Mouse (Mus musculus) G1E (cell line): ENCODE data around the gene Ppp2r3a. TPM values are rescaled to one million over a fixed set of nuclear protein-coding genes. Genes with fewer than 3 reads are reported as not detected.
A peak's percentile ranks its signal among the peaks of the same experiment; 100 is the strongest.

ENCODE experiments used
- ATAC-seq: 2 replicates; pipeline ENCODE4 v1.8.0; 2016; ENCODE audit warnings: mild to moderate bottlenecking; ENCODE audit not compliant: insufficient number of reproducible peaks, poor library complexity, low FRiP score, severe bottlenecking; ENCODE audit errors: extremely low read depth
- DNase-seq: peaks from one replicate; pipeline ENCODE4 v3.0.0; 2012; ENCODE audit warnings: low spot score
- H3K27me3 ChIP-seq: 2 replicates; pipeline ENCODE4 v1.6.1; 2012; ENCODE audit warnings: mild to moderate bottlenecking, low read length, inconsistent platforms; ENCODE audit not compliant: insufficient read depth
- H3K36me3 ChIP-seq: replicated peaks from 2 replicates; pipeline ENCODE3; 2012; ENCODE audit warnings: mild to moderate bottlenecking, inconsistent platforms
- H3K4me1 ChIP-seq: 2 replicates; pipeline ENCODE4 v1.6.1; 2012; ENCODE audit warnings: low read depth, low read length, inconsistent platforms, mixed read lengths; ENCODE audit not compliant: insufficient read depth
- H3K4me3 ChIP-seq: 2 replicates; pipeline ENCODE4 v1.5.1; 2012; ENCODE audit warnings: low read depth, mild to moderate bottlenecking, inconsistent platforms, low read length, moderate library complexity, mixed read lengths
- H3K9me3 ChIP-seq: replicated peaks from 2 replicates; pipeline ENCODE4 v1.6.1; 2012; ENCODE audit warnings: inconsistent platforms
- CTCF ChIP-seq: IDR thresholded peaks from 2 replicates; pipeline ENCODE4 v1.5.1; 2012; ENCODE audit warnings: low read depth, low read length, inconsistent platforms, mixed read lengths
- GATA1 ChIP-seq: IDR thresholded peaks from 2 replicates; pipeline ENCODE4 v1.6.1; 2012; ENCODE audit warnings: borderline replicate concordance, low read length, inconsistent platforms, mixed read lengths
- GATA2 ChIP-seq: IDR thresholded peaks from 2 replicates; pipeline ENCODE4 v1.6.1; 2012; ENCODE audit warnings: low read depth, low read length, inconsistent platforms, borderline replicate concordance
- POLR2AphosphoS5 ChIP-seq: IDR thresholded peaks from 2 replicates; pipeline ENCODE4 v1.6.1; 2012; ENCODE audit warnings: low read depth, low read length, inconsistent platforms; ENCODE audit not compliant: insufficient replicate concordance
- TAL1 ChIP-seq: conservative IDR thresholded peaks from 2 replicates; pipeline ENCODE4 v1.6.1; 2012; ENCODE audit warnings: low read depth, low read length, inconsistent platforms, mixed read lengths
- polyA plus RNA-seq: library from polyadenylated mRNA; stranded (reverse); fragments of >175 nt; gene quantifications from 2 replicates; pipeline ENCODE4 v1.2.3, GENCODE M21; 2012
- total RNA-seq, 2 experiments: library from RNA; stranded (forward) in 1 of 2; stranded (reverse) in 1 of 2; fragments of 200-1000 nt in 1 of 2; fragments of >200 nt in 1 of 2; fragmentation: Nextera tagmentation in 1 of 2; gene quantifications; 2 replicates each; pipeline ENCODE4 v1.2.3; 2014 to 2017

The Ppp2r3a gene
- total and polyA plus RNA-seq, 3 experiments = 0.71 TPM; not detected in 2

DNA sequence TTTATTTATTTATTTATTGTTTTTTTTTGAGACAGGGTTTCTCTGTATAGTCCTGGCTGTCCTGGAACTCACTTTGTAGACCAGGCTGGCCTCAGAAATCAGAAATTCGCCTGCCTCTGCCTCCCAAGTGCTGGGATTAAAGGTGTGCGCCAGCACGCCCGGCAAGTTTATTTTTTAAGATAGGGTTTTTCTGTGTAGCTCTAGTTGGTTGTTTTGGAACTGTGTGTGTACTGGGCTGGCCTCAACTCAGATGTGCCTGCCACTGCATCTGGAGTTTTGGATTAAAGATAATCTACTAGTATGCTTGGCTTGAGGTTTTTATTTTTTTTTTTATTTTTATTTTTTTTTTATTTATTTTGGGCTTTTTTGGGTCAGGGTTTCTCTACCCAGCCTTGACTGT is 156.2 kb downstream of the Ppp2r3a start:
- H3K4me3 ChIP-seq = no peak overlapping the region
- no peaks in the 10 kb centered on the region for H3K27me3 ChIP-seq
- DNase-seq = no peak
- peaks cover 26% of the 10 kb centered on the region for H3K4me1 ChIP-seq
- peaks cover 3% of the 10 kb centered on the region for H3K9me3 ChIP-seq
- no peak for TF ChIP-seq CTCF
- no peak for TF ChIP-seq POLR2AphosphoS5
- TF ChIP-seq GATA2 = no peak
- no peak for TF ChIP-seq TAL1
- TF ChIP-seq GATA1 = no peak
- no peak for ATAC-seq
- peaks cover 37% of the 10 kb centered on the region for H3K36me3 ChIP-seq

DNA sequence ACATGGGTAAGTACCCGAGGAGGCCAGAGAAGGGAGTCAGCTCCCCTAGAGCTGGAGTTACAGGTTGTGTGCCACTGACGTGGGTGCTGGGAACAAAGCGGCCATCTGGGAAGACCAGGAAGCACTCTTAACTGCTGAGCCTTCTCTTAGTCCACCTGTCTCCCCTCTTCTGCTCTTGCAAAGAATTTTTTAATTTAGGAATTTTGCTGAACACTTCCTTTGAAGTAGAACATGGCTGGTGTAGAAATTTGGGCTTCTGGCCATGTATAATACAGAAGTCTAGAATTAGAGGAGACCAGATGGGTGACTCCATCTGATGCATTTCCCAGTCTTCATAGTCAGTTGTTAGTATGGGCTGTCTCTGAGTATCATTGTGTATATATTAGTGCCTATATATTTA is 167.9 kb downstream of the Ppp2r3a start:
- no peaks in the 10 kb centered on the region for H3K27me3 ChIP-seq
- DNase-seq (no peak), ATAC-seq (no peak)
- TF ChIP-seq GATA2 = no peak
- no peak for TF ChIP-seq POLR2AphosphoS5
- TF ChIP-seq GATA1 = no peak
- no peak for TF ChIP-seq CTCF
- TF ChIP-seq TAL1 = no peak
- peaks cover 33% of the 10 kb centered on the region for H3K36me3 ChIP-seq
- H3K4me3 ChIP-seq = no peak overlapping the region
- peaks cover 23% of the 10 kb centered on the region for H3K4me1 ChIP-seq
- no peaks in the 10 kb centered on the region for H3K9me3 ChIP-seq

DNA sequence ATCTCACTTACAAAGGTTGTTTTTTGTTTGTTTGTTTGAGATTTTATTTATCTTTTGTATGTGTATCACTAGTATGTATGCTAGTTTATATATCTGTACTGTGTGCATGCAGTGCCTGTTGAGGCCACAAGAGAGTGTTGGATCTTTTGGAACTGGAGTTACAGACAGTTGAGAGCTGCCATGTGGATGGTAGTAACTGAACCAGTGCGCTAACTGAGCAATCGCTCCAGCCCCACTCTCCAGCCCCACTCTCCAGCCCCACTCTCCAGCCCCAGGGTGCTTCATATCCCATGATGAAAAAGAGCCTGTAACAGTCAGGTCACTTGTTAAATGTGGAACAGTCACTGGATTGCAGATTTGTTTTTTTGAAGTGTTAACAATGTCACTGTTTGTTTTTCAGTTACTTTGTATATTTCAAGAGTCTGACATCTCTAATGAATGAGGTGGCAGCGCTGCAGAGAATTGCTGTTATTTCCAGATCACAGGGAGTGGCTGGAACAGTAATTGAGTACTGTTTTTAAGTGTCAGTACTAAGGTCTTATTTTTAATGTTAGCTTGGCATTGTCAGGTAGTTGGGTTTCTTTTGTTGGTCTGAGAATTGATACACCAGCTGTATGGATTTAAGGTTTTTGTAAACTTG is 171.4 kb downstream of the Ppp2r3a start:
- ATAC-seq (no peak), DNase-seq (no peak)
- peak overlapping the region; percentile 23; the same call in 1 of the 2 replicates for H3K4me3 ChIP-seq
- H3K4me1 ChIP-seq = peaks cover 32% of the 10 kb centered on the region
- H3K9me3 ChIP-seq = no peaks in the 10 kb centered on the region
- TF ChIP-seq TAL1 (no peak), POLR2AphosphoS5 (no peak), CTCF (no peak), GATA2 (no peak), GATA1 (no peak)
- peaks cover 57% of the 10 kb centered on the region for H3K36me3 ChIP-seq
- H3K27me3 ChIP-seq = no peaks in the 10 kb centered on the region

DNA sequence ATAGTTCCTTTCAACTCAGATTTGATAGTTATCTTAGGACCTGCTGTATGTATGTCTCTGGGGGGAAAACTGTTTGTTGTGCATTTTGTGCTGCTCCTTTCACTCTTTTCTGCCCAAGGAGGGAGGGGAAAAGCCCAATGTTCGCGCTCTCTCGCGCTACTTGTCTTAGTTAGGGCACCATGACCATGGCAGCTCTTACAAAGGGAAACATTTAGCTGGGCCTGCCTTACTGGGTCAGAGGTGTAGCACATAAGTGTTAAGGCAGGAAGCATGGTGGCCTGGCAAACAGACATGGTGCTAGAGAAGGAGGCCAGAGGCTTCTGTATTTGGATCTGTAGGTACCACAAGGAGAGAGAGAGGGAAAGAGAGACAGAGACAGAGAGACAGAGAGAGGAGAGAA is 173.0 kb downstream of the Ppp2r3a start:
- Histone ChIP-seq H3K9me3 (no peaks in the 10 kb centered on the region), H3K4me1 (peaks cover 31% of the 10 kb centered on the region), H3K27me3 (no peaks in the 10 kb centered on the region), H3K36me3 (peaks cover 52% of the 10 kb centered on the region), H3K4me3 (peak overlapping the region; percentile 65; the same call in 1 of the 2 replicates)
- no peak for DNase-seq
- TF ChIP-seq GATA2 = no peak
- no peak for TF ChIP-seq CTCF
- TF ChIP-seq GATA1 = no peak
- no peak for TF ChIP-seq TAL1
- no peak for TF ChIP-seq POLR2AphosphoS5
- ATAC-seq = no peak

DNA sequence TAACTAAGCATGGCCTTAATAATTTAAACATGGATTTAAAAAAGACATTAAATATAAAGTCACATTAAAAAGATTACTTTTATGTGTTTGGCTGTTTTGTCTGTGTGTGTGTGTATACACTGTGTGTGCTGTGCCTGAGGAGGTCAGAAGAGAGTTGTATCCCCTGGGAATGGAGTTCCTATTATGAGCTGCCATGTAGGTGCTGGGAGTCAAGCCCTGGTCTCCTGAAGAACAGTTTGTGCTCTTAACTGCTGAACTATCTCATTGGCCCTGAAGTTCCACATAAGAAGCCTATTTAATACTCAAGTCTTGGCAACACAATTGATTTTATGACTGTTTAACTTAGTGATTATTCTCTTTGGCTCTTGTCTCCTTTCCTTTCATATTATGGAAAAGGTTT is 174.1 kb downstream of the Ppp2r3a start:
- H3K36me3 ChIP-seq = peaks cover 48% of the 10 kb centered on the region
- H3K4me1 ChIP-seq = peaks cover 38% of the 10 kb centered on the region
- peak overlapping the region; percentile 95; the same call in 1 of the 2 replicates for H3K4me3 ChIP-seq
- no peaks in the 10 kb centered on the region for H3K9me3 ChIP-seq
- ATAC-seq = no peak
- no peaks in the 10 kb centered on the region for H3K27me3 ChIP-seq
- no peak for DNase-seq
- no peak for TF ChIP-seq POLR2AphosphoS5
- TF ChIP-seq GATA2 = no peak
- TF ChIP-seq GATA1 = no peak
- TF ChIP-seq CTCF = no peak
- TF ChIP-seq TAL1 = no peak

DNA sequence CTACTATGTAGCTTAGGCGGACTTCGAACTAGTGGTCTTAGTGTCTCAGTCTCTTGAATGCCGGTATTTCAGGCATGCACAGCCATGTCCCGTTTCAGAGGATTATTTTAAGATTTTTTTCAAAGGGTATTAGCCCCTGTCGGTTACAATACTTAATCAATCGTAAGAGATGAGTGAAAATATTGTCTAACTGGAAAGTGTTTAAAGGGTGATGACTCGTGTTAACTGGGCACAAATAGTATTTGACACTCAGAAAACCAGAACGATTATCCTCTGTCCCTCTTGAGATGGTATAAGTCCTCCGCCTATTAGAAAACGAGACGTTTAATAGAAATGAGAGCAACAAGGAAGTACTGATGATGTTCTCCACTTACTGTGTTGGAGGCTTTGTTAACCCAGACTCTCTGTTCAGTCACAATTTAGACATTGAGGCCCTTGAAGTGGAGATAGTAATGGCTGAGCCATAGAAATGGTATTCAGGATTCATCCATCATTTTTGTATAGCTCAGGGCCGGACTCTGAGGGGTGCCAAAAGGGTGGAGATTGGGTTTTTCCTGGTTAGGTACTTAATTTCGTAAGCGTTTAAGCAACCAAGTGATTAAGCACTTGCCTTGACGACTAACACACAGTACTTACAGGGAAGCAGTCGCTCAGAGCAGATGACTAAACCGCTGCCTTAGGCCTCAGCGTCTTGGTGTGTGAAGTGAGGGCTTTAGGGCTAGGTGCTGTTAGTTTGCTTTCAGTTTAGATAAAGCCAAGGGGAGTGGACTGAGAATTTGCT is 175.3 kb downstream of the Ppp2r3a start:
- Histone ChIP-seq H3K4me3 (peak overlapping the region; percentile 95), H3K36me3 (peaks cover 43% of the 10 kb centered on the region), H3K27me3 (no peaks in the 10 kb centered on the region), H3K9me3 (no peaks in the 10 kb centered on the region), H3K4me1 (peaks cover 34% of the 10 kb centered on the region)
- no peak for DNase-seq
- TF ChIP-seq TAL1 (no peak), GATA2 (no peak), GATA1 (no peak), CTCF (no peak), POLR2AphosphoS5 (no peak)
- ATAC-seq = no peak
